Mouse (Mus musculus) erythroblast, adult 5-6 weeks (primary cell): Measurements from ENCODE around the gene G3bp2. TPM values are rescaled to one million over a fixed set of nuclear protein-coding genes. Genes with fewer than 3 reads are reported as not detected.

ENCODE experiments used
- ATAC-seq: replicated peaks from 2 replicates; pipeline ENCODE4 v1.8.0; 2016; ENCODE audit warnings: moderate number of reproducible peaks, mild to moderate bottlenecking, moderate TSS enrichment, inconsistent platforms; ENCODE audit not compliant: poor library complexity, low FRiP score, severe bottlenecking
- total RNA-seq, 2 experiments: library from RNA; stranded (forward) in 1 of 2; stranded (reverse) in 1 of 2; fragments of 150-400 nt in 1 of 2; fragments of 200-764, 138-1000 nt in 1 of 2; gene quantifications; 2 replicates each; pipeline versions ENCODE4 v1.2.3 to v1.2.4; 2015 to 2017; ENCODE audit warnings: low replicate concordance in 2 of 2

G3bp2 gene
- total RNA-seq, 2 experiments from 2014 or later: 33.8 to 43.8 TPM

GRCm38 (mm10) chr5:92103062-92103461 lies 19.5 kb upstream of the G3bp2 start:
- ATAC-seq: no peak

GRCm38 (mm10) chr5:92101601-92102000 lies 18.1 kb upstream of the G3bp2 start:
- ATAC-seq: no peak

- ATAC-seq: no peak
Observed at GRCm38 (mm10) chr5:92098351-92099109, 15.0 kb upstream of the G3bp2 start.

- no peak for ATAC-seq
Observed at GRCm38 (mm10) chr5:92097779-92098178, 14.3 kb upstream of the G3bp2 start.

- ATAC-seq: no peak
Observed at GRCm38 (mm10) chr5:92096786-92097185, 13.3 kb upstream of the G3bp2 start.

- ATAC-seq: no peak
Observed at GRCm38 (mm10) chr5:92094062-92094415, 10.5 kb upstream of the G3bp2 start.

GRCm38 (mm10) chr5:92093263-92094061 lies 9.9 kb upstream of the G3bp2 start:
- ATAC-seq: peak; percentile 69

- ATAC-seq: no peak
Observed at GRCm38 (mm10) chr5:92087469-92087868, 4.0 kb upstream of the G3bp2 start.

GRCm38 (mm10) chr5:92085821-92086550 lies 2.5 kb upstream of the G3bp2 start:
- no peak for ATAC-seq

- ATAC-seq: no peak
Observed at GRCm38 (mm10) chr5:92085246-92085645, 1.7 kb upstream of the G3bp2 start.

GRCm38 (mm10) chr5:92082821-92083401 lies 608 bp downstream of the G3bp2 start:
- peak; percentile 37 for ATAC-seq

- no peak for ATAC-seq
Observed at GRCm38 (mm10) chr5:92081326-92081725, 2.2 kb downstream of the G3bp2 start.

- ATAC-seq: no peak
Observed at GRCm38 (mm10) chr5:92080400-92080799, 3.1 kb downstream of the G3bp2 start.

- no peak for ATAC-seq
Observed at GRCm38 (mm10) chr5:92079304-92079703, 4.2 kb downstream of the G3bp2 start.

GRCm38 (mm10) chr5:92078751-92079150 lies 4.8 kb downstream of the G3bp2 start:
- no peak for ATAC-seq

- ATAC-seq: no peak
Observed at GRCm38 (mm10) chr5:92076273-92076672, 7.2 kb downstream of the G3bp2 start.

- ATAC-seq: peak; percentile 73; the same call in 1 of the 2 replicates
Observed at GRCm38 (mm10) chr5:92074061-92074460, 9.5 kb downstream of the G3bp2 start.

- no peak for ATAC-seq
Observed at GRCm38 (mm10) chr5:92063192-92063591, 20.3 kb downstream of the G3bp2 start.

- no peak for ATAC-seq
Observed at GRCm38 (mm10) chr5:92052866-92053265, 30.7 kb downstream of the G3bp2 start.

GRCm38 (mm10) chr5:92050419-92050818 lies 33.1 kb downstream of the G3bp2 start:
- ATAC-seq: no peak
